Mouse (Mus musculus): ENCODE data around the gene Irs2. TPM values are rescaled to one million over a fixed set of nuclear protein-coding genes. Genes with fewer than 3 reads are reported as not detected.
A peak's percentile ranks its signal among the peaks of the same experiment; 100 is the strongest.

Gene Irs2
- polyA plus RNA-seq, 1 experiment from 2014 or later: 2.3 TPM

DNA sequence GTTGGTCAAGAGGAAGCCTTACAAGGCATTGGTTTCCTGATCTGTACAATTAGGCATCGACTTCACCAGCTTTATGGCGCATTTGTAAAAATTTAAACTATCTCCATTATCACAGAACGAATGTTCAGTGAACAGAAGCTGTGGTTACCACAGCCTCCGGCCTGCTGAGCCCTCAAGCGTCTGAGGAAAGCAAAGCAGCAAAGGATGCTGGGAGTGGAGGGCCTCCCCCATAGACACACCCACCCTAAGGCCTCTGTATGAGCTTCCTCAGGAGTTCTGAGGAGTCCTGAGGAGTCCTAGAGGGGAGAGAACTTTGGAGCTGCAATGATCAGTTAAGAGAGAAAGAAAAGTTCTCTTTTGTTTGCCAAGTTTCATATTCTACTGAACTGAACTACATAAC is 36.7 kb downstream of the Irs2 start:
- H3K9me3 ChIP-seq (replicated peaks; ENCODE audit: control insufficient read depth, low read length): no peaks in the 10 kb centered on the region
- ATAC-seq (replicated peaks; ENCODE audit: extremely low read depth, insufficient read depth, low FRiP score): no peak
- H3K27ac ChIP-seq (ENCODE audit: low read length): no peak overlapping the region
- H3K4me1 ChIP-seq (ENCODE audit: control insufficient read depth, insufficient read depth, low read length): peaks cover 6% of the 10 kb centered on the region; the same call in 1 of the 2 replicates
- H3K36me3 ChIP-seq (ENCODE audit: control insufficient read depth, insufficient read depth): no peaks in the 10 kb centered on the region
- no peak overlapping the region for H3K4me3 ChIP-seq (ENCODE audit: low read length)
- no peak overlapping the region for H3K4me2 ChIP-seq (ENCODE audit: low read depth, low read length)
- H3K9ac ChIP-seq (ENCODE audit: low read length): no peak overlapping the region
- H3K27me3 ChIP-seq (ENCODE audit: control insufficient read depth, insufficient read depth, low read length): no peaks in the 10 kb centered on the region
- WGBS: 80% methylated on average over 5 of the region's 5 CpGs

DNA sequence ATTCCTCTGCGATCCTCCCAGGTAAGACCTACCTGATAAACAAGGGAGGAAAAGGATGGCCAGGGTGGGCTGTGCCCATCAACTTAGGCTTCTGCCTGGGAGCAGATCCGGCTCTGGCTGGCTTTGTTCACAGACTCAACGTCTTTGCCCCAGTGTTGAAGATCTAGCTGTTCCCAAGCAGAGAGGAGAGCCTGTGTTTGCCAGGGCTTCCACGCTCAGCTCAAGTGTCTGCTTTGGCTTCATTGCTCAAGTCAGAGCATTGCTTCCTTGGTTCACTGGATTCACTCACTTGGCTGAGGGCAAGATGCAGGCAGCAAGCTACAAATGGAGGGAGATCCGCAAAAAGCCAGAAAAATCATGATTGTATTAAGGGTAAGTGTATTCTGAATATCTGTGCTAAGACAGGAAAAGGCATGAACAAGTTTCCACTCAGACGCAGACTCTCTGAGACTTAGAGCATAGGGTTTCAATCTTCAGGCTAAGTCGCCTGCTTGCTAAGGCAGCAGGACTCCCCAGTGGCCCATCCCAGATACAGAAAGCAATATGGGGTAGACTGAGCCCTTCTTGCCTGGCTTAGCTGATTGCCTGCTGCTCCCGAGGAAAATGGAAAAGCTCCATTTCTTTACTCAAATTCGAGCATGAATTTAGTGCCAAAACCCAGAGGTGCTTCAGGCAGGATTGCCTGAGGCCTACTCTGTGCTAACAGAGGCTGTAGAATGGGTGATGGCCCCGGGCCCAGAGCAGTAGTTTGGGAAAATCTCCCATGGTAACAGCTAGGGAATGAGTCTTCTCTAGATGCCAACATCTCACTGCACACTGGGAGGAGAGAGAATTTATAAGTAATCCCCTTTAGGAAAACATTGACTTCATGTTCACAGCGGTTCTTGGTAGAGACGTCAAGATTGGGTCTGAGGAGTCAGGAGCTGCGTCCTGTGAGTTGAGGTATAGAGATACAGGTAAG is 37.5 kb downstream of the Irs2 start:
- H3K9me3 ChIP-seq (replicated peaks; ENCODE audit: control insufficient read depth, low read length): no peaks in the 10 kb centered on the region
- WGBS: 80% methylated on average over 13 of the region's 13 CpGs
- peaks cover 13% of the 10 kb centered on the region for H3K4me1 ChIP-seq (ENCODE audit: control insufficient read depth, insufficient read depth, low read length)
- no peak overlapping the region for H3K4me3 ChIP-seq (ENCODE audit: low read length)
- H3K27ac ChIP-seq (ENCODE audit: low read length): no peak overlapping the region
- H3K9ac ChIP-seq (ENCODE audit: low read length): no peak overlapping the region
- no peaks in the 10 kb centered on the region for H3K27me3 ChIP-seq (ENCODE audit: control insufficient read depth, insufficient read depth, low read length)
- H3K4me2 ChIP-seq (ENCODE audit: low read depth, low read length): no peak overlapping the region
- H3K36me3 ChIP-seq (ENCODE audit: control insufficient read depth, insufficient read depth): no peaks in the 10 kb centered on the region
- ATAC-seq (replicated peaks; ENCODE audit: extremely low read depth, insufficient read depth, low FRiP score): no peak

DNA sequence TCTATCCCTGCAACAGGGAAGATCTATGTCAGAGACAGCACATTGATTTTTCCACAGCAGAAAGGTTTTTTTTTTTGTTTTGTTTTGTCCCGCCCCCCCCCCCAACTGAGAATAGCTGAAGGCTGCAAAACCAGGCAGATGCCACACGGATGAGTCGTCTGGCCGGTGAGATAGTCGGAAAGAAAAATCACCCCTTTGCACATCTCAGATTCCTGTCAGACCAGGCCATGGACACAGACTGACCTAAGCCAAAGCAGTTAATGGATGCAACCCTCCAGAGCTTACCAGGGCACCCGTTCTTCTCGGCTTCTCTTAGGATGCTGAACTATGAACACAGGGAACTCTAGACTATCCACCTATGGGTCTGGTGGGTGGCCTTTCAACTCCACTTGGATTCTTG is 39.6 kb downstream of the Irs2 start:
- Histone ChIP-seq H3K27ac (ENCODE audit: low read length) (no peak overlapping the region), H3K4me1 (ENCODE audit: control insufficient read depth, insufficient read depth, low read length) (peaks cover 29% of the 10 kb centered on the region)
- ATAC-seq (replicated peaks; ENCODE audit: extremely low read depth, insufficient read depth, low FRiP score): no peak

GRCm38 (mm10) chr8:10965401-10966117 is 42.7 kb downstream of the Irs2 start:
- peak overlapping the region; percentile 39 for H3K4me2 ChIP-seq (ENCODE audit: low read depth, low read length)
- peaks cover 45% of the 10 kb centered on the region for H3K4me1 ChIP-seq (ENCODE audit: control insufficient read depth, insufficient read depth, low read length)
- no peak overlapping the region for H3K4me3 ChIP-seq (ENCODE audit: low read length)
- H3K9ac ChIP-seq (ENCODE audit: low read length): no peak overlapping the region; the same call in 1 of the 2 replicates
- 11% methylated on average over 6 of the region's 6 CpGs for WGBS
- no peak; the same call in 1 of the 2 replicates for ATAC-seq (replicated peaks; ENCODE audit: extremely low read depth, insufficient read depth, low FRiP score)
- H3K36me3 ChIP-seq (ENCODE audit: control insufficient read depth, insufficient read depth): no peaks in the 10 kb centered on the region
- no peaks in the 10 kb centered on the region for H3K9me3 ChIP-seq (replicated peaks; ENCODE audit: control insufficient read depth, low read length)
- peaks cover 2% of the 10 kb centered on the region; the same call in 1 of the 2 replicates for H3K27me3 ChIP-seq (ENCODE audit: control insufficient read depth, insufficient read depth, low read length)
- peak overlapping the region; percentile 71 for H3K27ac ChIP-seq (ENCODE audit: low read length)

More for the DNA sequence above, 39.6 kb downstream of the Irs2 start:
- H3K27me3 ChIP-seq (ENCODE audit: control insufficient read depth, insufficient read depth, low read length): peaks cover 2% of the 10 kb centered on the region; the same call in 1 of the 2 replicates
- 56% methylated on average over 7 of the region's 7 CpGs for WGBS
- no peak overlapping the region for H3K4me3 ChIP-seq (ENCODE audit: low read length)
- no peaks in the 10 kb centered on the region for H3K9me3 ChIP-seq (replicated peaks; ENCODE audit: control insufficient read depth, low read length)
- no peaks in the 10 kb centered on the region for H3K36me3 ChIP-seq (ENCODE audit: control insufficient read depth, insufficient read depth)
- no peak overlapping the region for H3K9ac ChIP-seq (ENCODE audit: low read length)
- no peak overlapping the region for H3K4me2 ChIP-seq (ENCODE audit: low read depth, low read length)

- Histone ChIP-seq H3K4me1 (ENCODE audit: control insufficient read depth, insufficient read depth, low read length) (peaks cover 51% of the 10 kb centered on the region), H3K4me2 (ENCODE audit: low read depth, low read length) (no peak overlapping the region), H3K9ac (ENCODE audit: low read length) (no peak overlapping the region), H3K9me3 (replicated peaks; ENCODE audit: control insufficient read depth, low read length) (no peaks in the 10 kb centered on the region), H3K4me3 (ENCODE audit: low read length) (no peak overlapping the region), H3K27me3 (ENCODE audit: control insufficient read depth, insufficient read depth, low read length) (peaks cover 2% of the 10 kb centered on the region; the same call in 1 of the 2 replicates), H3K36me3 (ENCODE audit: control insufficient read depth, insufficient read depth) (no peaks in the 10 kb centered on the region), H3K27ac (ENCODE audit: low read length) (peak overlapping the region; percentile 71; the same call in 1 of the 2 replicates)
- no peak for ATAC-seq (replicated peaks; ENCODE audit: extremely low read depth, insufficient read depth, low FRiP score)
- WGBS: 51% methylated on average over 10 of the region's 10 CpGs
Measured at GRCm38 (mm10) chr8:10964511-10965099, 43.7 kb downstream of the Irs2 start.

DNA sequence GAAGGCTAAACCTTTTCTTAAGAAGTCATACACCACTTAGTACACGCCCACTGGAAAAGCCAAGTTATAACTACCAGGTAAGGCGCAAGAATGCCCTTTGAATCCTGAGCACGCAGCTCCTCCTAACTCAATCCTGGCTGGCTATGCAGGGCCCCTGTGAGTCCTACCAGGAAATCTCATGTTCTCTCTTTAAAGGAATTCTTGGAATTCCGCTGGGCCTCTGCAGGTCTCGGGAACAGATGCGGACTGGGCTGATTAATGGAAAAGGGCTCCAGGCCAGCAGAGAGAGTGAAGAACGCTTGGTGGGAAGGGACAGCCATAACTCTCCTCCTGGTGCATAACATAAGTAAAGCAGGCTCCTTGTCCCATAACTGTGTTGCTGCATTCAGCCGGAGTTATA is 46.3 kb downstream of the Irs2 start:
- Histone ChIP-seq H3K27ac (ENCODE audit: low read length) (peak overlapping the region; percentile 63), H3K36me3 (ENCODE audit: control insufficient read depth, insufficient read depth) (no peaks in the 10 kb centered on the region), H3K9ac (ENCODE audit: low read length) (peak overlapping the region; percentile 37; the same call in 1 of the 2 replicates), H3K4me3 (ENCODE audit: low read length) (no peak overlapping the region), H3K4me2 (ENCODE audit: low read depth, low read length) (peak overlapping the region; percentile 39), H3K9me3 (replicated peaks; ENCODE audit: control insufficient read depth, low read length) (no peaks in the 10 kb centered on the region), H3K4me1 (ENCODE audit: control insufficient read depth, insufficient read depth, low read length) (peaks cover 60% of the 10 kb centered on the region), H3K27me3 (ENCODE audit: control insufficient read depth, insufficient read depth, low read length) (peaks cover 2% of the 10 kb centered on the region; the same call in 1 of the 2 replicates)
- ATAC-seq (replicated peaks; ENCODE audit: extremely low read depth, insufficient read depth, low FRiP score): peak; percentile 58
- 11% methylated on average over 8 of the region's 8 CpGs for WGBS

GRCm38 (mm10) chr8:10960277-10960819 is 47.9 kb downstream of the Irs2 start:
- Histone ChIP-seq H3K36me3 (ENCODE audit: control insufficient read depth, insufficient read depth) (no peaks in the 10 kb centered on the region), H3K9me3 (replicated peaks; ENCODE audit: control insufficient read depth, low read length) (no peaks in the 10 kb centered on the region), H3K9ac (ENCODE audit: low read length) (peak overlapping the region; percentile 23), H3K27ac (ENCODE audit: low read length) (peak overlapping the region; percentile 30; the same call in 1 of the 2 replicates), H3K4me2 (ENCODE audit: low read depth, low read length) (peak overlapping the region; percentile 39), H3K4me3 (ENCODE audit: low read length) (0 out of 2 replicates have a peak overlapping the region, but pooled peaks have one; percentile 1), H3K4me1 (ENCODE audit: control insufficient read depth, insufficient read depth, low read length) (peaks cover 51% of the 10 kb centered on the region), H3K27me3 (ENCODE audit: control insufficient read depth, insufficient read depth, low read length) (peaks cover 11% of the 10 kb centered on the region; the same call in 1 of the 2 replicates)
- ATAC-seq (replicated peaks; ENCODE audit: extremely low read depth, insufficient read depth, low FRiP score): no peak
- 17% methylated on average over 15 of the region's 15 CpGs for WGBS

- Histone ChIP-seq H3K9ac (ENCODE audit: low read length) (no peak overlapping the region), H3K4me2 (ENCODE audit: low read depth, low read length) (no peak overlapping the region), H3K9me3 (replicated peaks; ENCODE audit: control insufficient read depth, low read length) (no peaks in the 10 kb centered on the region), H3K4me3 (ENCODE audit: low read length) (no peak overlapping the region), H3K36me3 (ENCODE audit: control insufficient read depth, insufficient read depth) (no peaks in the 10 kb centered on the region), H3K4me1 (ENCODE audit: control insufficient read depth, insufficient read depth, low read length) (peaks cover 53% of the 10 kb centered on the region), H3K27ac (ENCODE audit: low read length) (peak overlapping the region; percentile 17; the same call in 1 of the 2 replicates), H3K27me3 (ENCODE audit: control insufficient read depth, insufficient read depth, low read length) (peaks cover 9% of the 10 kb centered on the region; the same call in 1 of the 2 replicates)
- WGBS: 17% methylated on average over 9 of the region's 9 CpGs
- ATAC-seq (replicated peaks; ENCODE audit: extremely low read depth, insufficient read depth, low FRiP score): peak; percentile 25; the same call in 1 of the 2 replicates
Measured at GRCm38 (mm10) chr8:10957292-10957955, 50.8 kb downstream of the Irs2 start.

All from heart, embryonic 16.5 days (tissue).